Mouse (Mus musculus) forebrain, embryonic 14.5 days (tissue): Measurements from ENCODE around the gene Klhl3. TPM values are rescaled to one million over a fixed set of nuclear protein-coding genes. Genes with fewer than 3 reads are reported as not detected.
"Not testable (repeated sequence)": the region's sequence is repeated elsewhere in the genome, so short reads cannot be mapped to it uniquely, and the experiment has no call there.

Source experiments
- ATAC-seq: fragments of 200-750 bp; cut with Nextera tagmentation; 2 replicates; pipeline ENCODE4 v1.8.0; 2017; ENCODE audit warnings: mild to moderate bottlenecking, moderate library complexity
- DNase-seq: peaks from one replicate; pipeline ENCODE4 v3.0.0-alpha.2; 2015; ENCODE audit warnings: low spot score
- H3K27ac ChIP-seq: fragments of 300-500 bp; sonication (generic); 2 replicates; pipeline ENCODE4 v1.5.1; 2014; ENCODE audit warnings: low read depth, mild to moderate bottlenecking, control low read depth, low read length, moderate library complexity
- H3K27me3 ChIP-seq: fragments of 300-500 bp; sonication (generic); replicated peaks from 2 replicates; pipeline ENCODE4 v1.6.1; 2014; ENCODE audit warnings: low read length, control low read depth, mixed read lengths; ENCODE audit not compliant: control insufficient read depth, insufficient read depth
- H3K36me3 ChIP-seq: fragments of 300-500 bp; sonication (generic); 2 replicates; pipeline ENCODE4 v1.6.1; 2014; ENCODE audit warnings: low read length, control low read depth; ENCODE audit not compliant: control insufficient read depth, insufficient read depth
- H3K4me1 ChIP-seq: fragments of 300-500 bp; sonication (generic); 2 replicates; pipeline ENCODE4 v1.6.1; 2014; ENCODE audit warnings: antibody characterized with exemption, low read length, control low read depth; ENCODE audit not compliant: control insufficient read depth, insufficient read depth
- H3K4me2 ChIP-seq: fragments of 300-500 bp; sonication (generic); 2 replicates; pipeline ENCODE4 v1.6.1; 2014; ENCODE audit warnings: mild to moderate bottlenecking, control low read depth, low read length
- H3K4me3 ChIP-seq: fragments of 300-500 bp; sonication (generic); 2 replicates; pipeline ENCODE4 v1.5.1; 2014; ENCODE audit warnings: low read depth, low read length, control low read depth
- H3K9ac ChIP-seq: fragments of 300-500 bp; sonication (generic); 2 replicates; pipeline ENCODE4 v1.6.1; 2014; ENCODE audit warnings: mild to moderate bottlenecking, low read length, control low read depth, moderate library complexity
- H3K9me3 ChIP-seq: fragments of 300-500 bp; sonication (generic); replicated peaks from 2 replicates; pipeline ENCODE4 v1.6.1; 2016; ENCODE audit warnings: low read length, control low read depth, mixed read lengths; ENCODE audit not compliant: control insufficient read depth
- WGBS: fragments of 180-500 bp; shearing (Covaris S2); extraction: QIAGEN DNeasy Blood & Tissue Kit; methylation state at CpG from one replicate; pipeline ENCODE4 v1.1.7; 2014; 5-methylcytosine and 5-hydroxymethylcytosine counted together
- polyA plus RNA-seq: library from polyadenylated mRNA; unstranded; fragments of >200 nt; fragmentation: Nextera tagmentation; extraction: Ambion mirVana; gene quantifications from 2 replicates; pipeline ENCODE4 v1.2.1, GENCODE M21; 2014

Klhl3 gene
- polyA plus RNA-seq, 1 experiment from 2014 or later, result 5.3 TPM

DNA sequence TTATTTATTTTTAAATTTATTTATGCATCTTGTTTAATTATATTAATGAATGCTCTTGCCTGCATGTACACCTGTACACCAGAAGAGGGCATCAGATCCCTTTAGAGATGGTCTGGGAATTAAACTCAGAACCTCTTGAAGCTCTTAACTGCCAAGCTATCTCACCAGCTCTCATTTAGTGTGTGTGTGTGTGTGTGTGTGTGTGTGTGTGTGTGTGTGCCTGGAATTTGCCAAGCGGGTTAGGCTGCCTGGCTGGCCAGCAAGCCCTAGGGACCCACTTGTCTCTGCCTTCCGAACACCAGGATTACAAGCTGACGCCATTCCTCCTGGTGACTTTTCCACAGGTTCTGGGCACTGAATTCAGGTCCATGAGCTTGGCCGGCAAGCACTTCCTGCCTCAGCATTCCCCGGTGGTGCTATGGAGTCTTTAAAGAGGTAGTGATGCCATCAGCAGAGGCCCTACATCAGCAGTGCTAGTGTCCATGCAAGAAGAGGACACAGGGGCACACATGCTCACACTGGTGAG lies 35.7 kb upstream of the Klhl3 start:
- 53% methylated on average over 5 of the region's 5 CpGs for WGBS

GRCm38 (mm10) chr13:58148256-58148831 lies 35.0 kb upstream of the Klhl3 start:
- H3K27ac ChIP-seq, result no peak overlapping the region
- 0% methylated on average over 17 of the region's 17 CpGs for WGBS
- ATAC-seq (peak; percentile 96), DNase-seq (peak; percentile 90)
- H3K36me3 ChIP-seq, result no peaks in the 10 kb centered on the region
- H3K4me2 ChIP-seq, result peak overlapping the region; percentile 70
- H3K27me3 ChIP-seq, result no peaks in the 10 kb centered on the region
- H3K4me1 ChIP-seq, result 0 out of 2 replicates have a peak, but pooled peaks cover 3% of the 10 kb centered on the region
- H3K9me3 ChIP-seq, result no peaks in the 10 kb centered on the region
- H3K4me3 ChIP-seq, result peak overlapping the region; percentile 36
- H3K9ac ChIP-seq, result peak overlapping the region; percentile 47; the same call in 1 of the 2 replicates

More for the DNA sequence above, 35.7 kb upstream of the Klhl3 start:
- H3K27me3 ChIP-seq, result no peaks in the 10 kb centered on the region
- H3K36me3 ChIP-seq, result no peaks in the 10 kb centered on the region
- ATAC-seq, result peak; percentile 78
- no peak overlapping the region for H3K9ac ChIP-seq
- DNase-seq, result peak; percentile 79
- peak overlapping the region; percentile 36; the same call in 1 of the 2 replicates for H3K4me3 ChIP-seq
- H3K4me1 ChIP-seq, result 0 out of 2 replicates have a peak, but pooled peaks cover 3% of the 10 kb centered on the region
- H3K27ac ChIP-seq, result no peak overlapping the region
- H3K4me2 ChIP-seq, result peak overlapping the region; percentile 70
- no peaks in the 10 kb centered on the region for H3K9me3 ChIP-seq

DNA sequence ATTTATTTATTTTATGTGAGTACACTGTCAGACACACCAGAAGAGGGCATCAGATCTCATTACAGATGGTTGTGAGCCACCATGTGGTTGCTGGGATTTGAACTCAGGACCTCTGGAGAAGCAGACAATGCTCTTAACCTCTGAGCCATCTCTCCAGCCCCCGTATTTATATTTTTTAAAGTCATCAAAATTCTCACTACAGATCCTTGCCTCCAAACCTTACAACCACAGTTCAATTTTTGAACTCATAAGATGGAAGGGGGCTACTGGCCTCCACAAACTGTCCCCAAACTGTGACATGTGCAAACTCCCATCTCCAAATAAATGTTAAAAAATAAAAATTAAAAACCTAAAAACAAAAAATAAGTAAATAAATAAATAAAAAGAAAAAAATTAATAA lies 34.4 kb upstream of the Klhl3 start:
- Histone ChIP-seq H3K27me3 (no peaks in the 10 kb centered on the region), H3K9me3 (no peaks in the 10 kb centered on the region), H3K4me2 (no peak overlapping the region), H3K9ac (no peak overlapping the region), H3K4me1 (0 out of 2 replicates have a peak, but pooled peaks cover 3% of the 10 kb centered on the region), H3K4me3 (no peak overlapping the region), H3K27ac (no peak overlapping the region), H3K36me3 (no peaks in the 10 kb centered on the region)
- DNase-seq (no peak), ATAC-seq (no peak)
- WGBS, result 85% methylated on average over 1 of the region's 1 CpGs

- H3K36me3 ChIP-seq, H3K4me2 ChIP-seq, H3K9me3 ChIP-seq, H3K9ac ChIP-seq, H3K27ac ChIP-seq, H3K27me3 ChIP-seq, ATAC-seq, H3K4me3 ChIP-seq, DNase-seq, H3K4me1 ChIP-seq: not testable (repeated sequence)
- WGBS, result 95% methylated on average over 8 of the region's 8 CpGs
Observed at GRCm38 (mm10) chr13:58146603-58147002, 33.2 kb upstream of the Klhl3 start.

GRCm38 (mm10) chr13:58131692-58132091 lies 18.3 kb upstream of the Klhl3 start:
- Histone ChIP-seq H3K4me3 (no peak overlapping the region), H3K9ac (no peak overlapping the region), H3K9me3 (0 out of 2 replicates have a peak, but pooled peaks cover 2% of the 10 kb centered on the region), H3K27ac (no peak overlapping the region), H3K4me1 (peaks cover 6% of the 10 kb centered on the region; the same call in 1 of the 2 replicates), H3K27me3 (no peaks in the 10 kb centered on the region), H3K36me3 (peaks cover 4% of the 10 kb centered on the region; the same call in 1 of the 2 replicates), H3K4me2 (no peak overlapping the region)
- ATAC-seq (no peak), DNase-seq (no peak)
- WGBS, result 46% methylated on average over 3 of the region's 3 CpGs

- ATAC-seq (no peak), DNase-seq (no peak)
- Histone ChIP-seq H3K9me3 (no peaks in the 10 kb centered on the region), H3K4me1 (peaks cover 17% of the 10 kb centered on the region), H3K36me3 (peaks cover 13% of the 10 kb centered on the region; the same call in 1 of the 2 replicates), H3K9ac (peak overlapping the region; percentile 99), H3K27me3 (no peaks in the 10 kb centered on the region), H3K27ac (peak overlapping the region; percentile 100; the same call in 1 of the 2 replicates), H3K4me2 (peak overlapping the region; percentile 60), H3K4me3 (peak overlapping the region; percentile 97)
- 40% methylated on average over 4 of the region's 4 CpGs for WGBS
Observed at GRCm38 (mm10) chr13:58129687-58130246, 16.4 kb upstream of the Klhl3 start.

DNA sequence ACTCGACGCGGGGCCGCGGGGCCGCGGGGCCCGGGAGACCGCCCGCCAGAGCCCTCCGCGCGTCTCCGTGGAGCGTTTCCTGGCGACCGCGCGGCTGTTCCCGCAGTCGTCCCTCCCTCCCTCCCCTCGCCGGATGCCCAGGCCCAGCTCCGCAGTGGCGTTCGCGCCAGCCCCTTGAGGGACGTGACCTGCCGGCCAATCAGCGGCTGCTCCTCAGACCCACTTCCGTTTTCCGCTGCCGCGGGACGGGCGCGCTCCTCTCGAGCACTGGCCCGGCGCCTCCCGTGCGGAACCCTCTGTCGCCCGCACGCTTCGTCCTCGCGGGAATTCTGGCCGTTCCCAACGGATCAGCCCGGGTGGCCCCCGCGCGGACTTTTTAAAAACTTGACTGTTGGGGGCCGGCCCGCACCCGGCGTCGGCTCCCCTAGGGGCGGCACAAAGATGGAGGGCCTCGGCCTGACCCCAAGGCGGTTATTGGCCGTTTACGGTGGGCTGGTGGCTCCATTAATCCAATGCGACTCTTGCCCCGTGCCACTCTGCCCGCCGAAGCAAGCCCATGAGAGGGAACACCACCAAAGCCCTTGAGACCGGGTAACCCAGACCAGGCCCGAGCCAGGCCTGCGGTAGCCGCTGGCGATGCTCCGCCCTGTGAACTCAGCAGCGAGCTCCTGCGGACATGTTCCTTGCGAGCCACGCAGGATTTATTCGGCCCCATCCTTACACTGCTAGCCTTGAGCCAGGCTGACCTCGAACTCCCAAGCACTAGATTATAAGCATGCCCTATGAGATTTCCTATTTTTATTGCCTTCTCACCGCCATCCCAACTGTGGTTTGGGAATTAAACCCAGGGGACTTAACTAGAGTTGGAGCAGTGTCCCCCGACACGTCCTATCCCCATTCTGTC lies 15.6 kb upstream of the Klhl3 start:
- DNase-seq (peak; percentile 98), ATAC-seq (peak; percentile 98)
- no peaks in the 10 kb centered on the region for H3K9me3 ChIP-seq
- H3K9ac ChIP-seq, result peak overlapping the region; percentile 99
- no peaks in the 10 kb centered on the region for H3K27me3 ChIP-seq
- H3K4me2 ChIP-seq, result peak overlapping the region; percentile 60
- H3K4me1 ChIP-seq, result peaks cover 20% of the 10 kb centered on the region
- peaks cover 18% of the 10 kb centered on the region; the same call in 1 of the 2 replicates for H3K36me3 ChIP-seq
- peak overlapping the region; percentile 100 for H3K27ac ChIP-seq
- peak overlapping the region; percentile 97 for H3K4me3 ChIP-seq
- WGBS, result under 1% methylated on average over 66 of the region's 83 CpGs

GRCm38 (mm10) chr13:58128396-58128767 lies 15.0 kb upstream of the Klhl3 start, which contains the start of gene Hnrnpa0:
Gene Hnrnpa0 (minus strand): TSS chr13:58128556.
- H3K4me2 ChIP-seq, result peak within 1 kb of the TSS; percentile 75
- DNase-seq (peak; percentile 97), ATAC-seq (peak; percentile 95)
- peak within 1 kb of the TSS; percentile 100 for H3K27ac ChIP-seq
- peak within 1 kb of the TSS; percentile 97 for H3K4me3 ChIP-seq
- peak within 1 kb of the TSS; percentile 99 for H3K9ac ChIP-seq
- under 1% methylated on average over 45 of the region's 62 CpGs for WGBS
- no peaks in the 10 kb centered on the region for H3K9me3 ChIP-seq
- no peaks in the 10 kb centered on the region for H3K27me3 ChIP-seq
- peaks cover 22% of the 10 kb centered on the region for H3K4me1 ChIP-seq
- peaks cover 18% of the 10 kb centered on the region; the same call in 1 of the 2 replicates for H3K36me3 ChIP-seq
